Mouse (Mus musculus) intestine, postnatal 0 days (tissue): Measurements from ENCODE around the gene Prmt1. TPM values are rescaled to one million over a fixed set of nuclear protein-coding genes. Genes with fewer than 3 reads are reported as not detected.
A peak's percentile ranks its signal among the peaks of the same experiment; 100 is the strongest.

Experiments
- ATAC-seq: fragments of 200-750 bp; cut with Nextera tagmentation; 2 replicates; pipeline ENCODE4 v1.8.0; 2017; ENCODE audit warnings: mild to moderate bottlenecking, moderate TSS enrichment, moderate library complexity
- H3K27ac ChIP-seq: fragments of 300-500 bp; sonication (generic); 2 replicates; pipeline ENCODE4 v1.5.1; 2014; ENCODE audit warnings: mild to moderate bottlenecking, low read depth, low read length, moderate library complexity
- H3K27me3 ChIP-seq: fragments of 300-500 bp; sonication (generic); replicated peaks from 2 replicates; pipeline ENCODE4 v1.6.1; 2014; ENCODE audit warnings: low read length, mixed read lengths; ENCODE audit not compliant: control insufficient read depth, insufficient read depth
- H3K36me3 ChIP-seq: fragments of 300-500 bp; sonication (generic); 2 replicates; pipeline ENCODE4 v1.6.1; 2014; ENCODE audit warnings: mild to moderate bottlenecking, moderate library complexity; ENCODE audit not compliant: control insufficient read depth, insufficient read depth
- H3K4me1 ChIP-seq: fragments of 300-500 bp; sonication (generic); replicated peaks from 2 replicates; pipeline ENCODE4 v1.6.1; 2014; ENCODE audit warnings: antibody characterized with exemption, low read length, mixed read lengths; ENCODE audit not compliant: control insufficient read depth, insufficient read depth
- H3K4me2 ChIP-seq: fragments of 300-500 bp; sonication (generic); replicated peaks from 2 replicates; pipeline ENCODE4 v1.6.1; 2014; ENCODE audit warnings: low read depth, mild to moderate bottlenecking, moderate library complexity
- H3K4me3 ChIP-seq: fragments of 300-500 bp; sonication (generic); 2 replicates; pipeline ENCODE4 v1.5.1; 2014; ENCODE audit warnings: low read depth, low read length
- H3K9ac ChIP-seq: fragments of 300-500 bp; sonication (generic); 2 replicates; pipeline ENCODE4 v1.6.1; 2014; ENCODE audit warnings: mild to moderate bottlenecking, low read depth, low read length
- H3K9me3 ChIP-seq: fragments of 300-500 bp; sonication (generic); 2 replicates; pipeline ENCODE4 v1.6.1; 2016; ENCODE audit warnings: mixed run types; ENCODE audit not compliant: control insufficient read depth
- CTCF ChIP-seq: sonication (generic); IDR thresholded peaks from 2 replicates; pipeline ENCODE4 v1.5.1; 2016; ENCODE audit warnings: low read depth, mild to moderate bottlenecking, control low read depth, antibody characterized with exemption, moderate library complexity
- WGBS: fragments of 180-500 bp; shearing (Covaris S2); extraction: QIAGEN DNeasy Blood & Tissue Kit; methylation state at CpG from one replicate; pipeline ENCODE4 v1.1.7; 2014; 5-methylcytosine and 5-hydroxymethylcytosine counted together
- polyA plus RNA-seq: library from polyadenylated mRNA; unstranded; fragments of >200 nt; fragmentation: Nextera tagmentation; extraction: Ambion mirVana; gene quantifications from 2 replicates; pipeline ENCODE4 v1.2.1, GENCODE M21; 2015

The Prmt1 gene
- polyA plus RNA-seq, 1 experiment from 2014 or later = 130 TPM

DNA sequence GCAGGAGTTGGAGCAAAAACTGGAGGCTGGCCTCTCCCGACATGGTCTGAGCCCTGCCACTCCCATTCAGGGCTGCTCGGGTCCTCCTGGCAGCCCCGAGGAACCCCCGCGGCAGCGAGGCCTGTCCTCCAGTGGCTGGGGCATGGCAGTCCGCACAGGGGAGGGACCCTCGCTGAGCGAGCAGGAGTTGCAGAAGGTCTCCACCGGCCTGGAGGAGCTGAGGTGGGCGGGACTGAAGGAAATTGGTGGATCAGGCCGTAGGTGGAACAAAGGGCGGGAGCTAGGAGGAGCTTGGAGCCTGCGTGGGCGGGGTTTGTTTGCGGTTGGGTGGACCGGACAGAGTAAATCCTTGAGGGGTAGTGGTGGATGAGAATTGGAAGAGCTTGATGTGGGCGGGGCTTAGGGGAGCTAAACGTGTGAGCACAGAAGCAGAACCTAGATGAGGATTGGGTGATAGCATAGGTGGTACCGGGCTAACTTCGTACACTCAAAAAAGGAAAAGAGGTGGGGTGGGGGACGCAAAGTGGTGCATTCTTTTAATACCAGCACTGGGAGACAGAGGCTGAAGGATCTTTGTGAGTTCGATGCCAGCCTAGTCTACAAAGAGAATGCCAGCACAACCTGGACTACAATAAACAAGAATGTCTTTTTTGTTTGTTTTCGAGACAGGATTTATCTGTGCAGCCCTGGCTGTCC is 33.6 kb downstream of the Prmt1 start:
- Histone ChIP-seq H3K9ac (peak overlapping the region; percentile 34; the same call in 1 of the 2 replicates), H3K27me3 (peaks cover 14% of the 10 kb centered on the region), H3K9me3 (no peaks in the 10 kb centered on the region), H3K36me3 (no peaks in the 10 kb centered on the region), H3K4me1 (peaks cover 4% of the 10 kb centered on the region; the same call in 1 of the 2 replicates), H3K4me3 (peak overlapping the region; percentile 64), H3K27ac (peak overlapping the region; percentile 7; the same call in 1 of the 2 replicates), H3K4me2 (peak overlapping the region; percentile 99)
- no peak for TF ChIP-seq CTCF
- 4% methylated on average over 24 of the region's 24 CpGs for whole genome bisulfite sequencing
- ATAC-seq = peak; percentile 84

DNA sequence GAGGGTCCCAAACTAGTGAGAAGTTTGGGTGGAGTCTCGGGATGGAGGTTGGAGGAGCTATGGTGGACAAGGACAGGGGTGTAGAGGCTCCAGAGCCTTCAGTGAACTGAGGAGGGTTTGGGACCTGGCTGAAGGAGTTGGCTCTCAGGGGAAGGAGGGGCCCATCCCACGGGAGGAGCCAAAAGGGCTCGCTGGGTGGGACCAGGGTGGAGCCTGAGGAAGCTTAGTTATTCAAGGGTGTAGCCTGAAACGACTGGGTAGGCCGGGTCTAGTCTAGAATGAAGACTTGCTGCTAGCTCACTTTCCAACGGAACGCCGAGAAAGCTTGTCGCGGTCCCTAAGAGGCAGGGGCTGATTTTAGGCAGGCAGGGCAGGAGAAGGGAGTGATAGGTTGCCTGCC is 34.4 kb downstream of the Prmt1 start:
- WGBS = 0% methylated on average over 10 of the region's 10 CpGs
- 0 out of 2 replicates have a peak overlapping the region, but pooled peaks have one; percentile 7 for H3K27ac ChIP-seq

DNA sequence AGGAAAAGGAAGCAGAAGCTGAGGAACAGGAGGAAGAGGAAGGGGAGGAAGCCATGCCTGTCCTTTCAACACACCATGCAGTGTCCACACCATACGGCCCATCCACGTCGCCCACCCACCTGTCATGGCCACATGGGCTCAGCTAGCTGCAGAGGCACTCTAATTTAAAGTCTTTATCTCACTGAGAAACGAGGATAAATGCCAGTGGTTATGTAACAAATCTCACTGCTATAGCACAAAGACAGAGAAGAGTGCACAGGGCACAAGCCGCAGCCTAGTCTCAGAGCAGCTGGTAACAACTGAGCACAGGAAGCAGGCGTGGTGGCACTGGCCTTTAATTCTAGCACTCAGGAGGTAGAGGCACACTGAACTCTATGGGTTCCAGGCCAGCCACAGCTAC is 36.4 kb downstream of the Prmt1 start:
- H3K27ac ChIP-seq = no peak overlapping the region
- H3K4me1 ChIP-seq = peaks cover 4% of the 10 kb centered on the region; the same call in 1 of the 2 replicates
- TF ChIP-seq CTCF = no peak
- no peaks in the 10 kb centered on the region for H3K36me3 ChIP-seq
- ATAC-seq = no peak
- no peaks in the 10 kb centered on the region for H3K9me3 ChIP-seq
- H3K4me2 ChIP-seq = no peak overlapping the region
- 73% methylated on average over 6 of the region's 6 CpGs for WGBS
- H3K4me3 ChIP-seq = no peak overlapping the region
- H3K9ac ChIP-seq = no peak overlapping the region
- H3K27me3 ChIP-seq = peaks cover 14% of the 10 kb centered on the region

More for the DNA sequence above, 34.4 kb downstream of the Prmt1 start:
- Histone ChIP-seq H3K9me3 (no peaks in the 10 kb centered on the region), H3K4me3 (peak overlapping the region; percentile 64), H3K27me3 (peaks cover 14% of the 10 kb centered on the region), H3K9ac (0 out of 2 replicates have a peak overlapping the region, but pooled peaks have one; percentile 34), H3K36me3 (no peaks in the 10 kb centered on the region), H3K4me2 (peak overlapping the region; percentile 99), H3K4me1 (peaks cover 4% of the 10 kb centered on the region; the same call in 1 of the 2 replicates)
- peak; percentile 66 for ATAC-seq
- TF ChIP-seq CTCF = no peak

DNA sequence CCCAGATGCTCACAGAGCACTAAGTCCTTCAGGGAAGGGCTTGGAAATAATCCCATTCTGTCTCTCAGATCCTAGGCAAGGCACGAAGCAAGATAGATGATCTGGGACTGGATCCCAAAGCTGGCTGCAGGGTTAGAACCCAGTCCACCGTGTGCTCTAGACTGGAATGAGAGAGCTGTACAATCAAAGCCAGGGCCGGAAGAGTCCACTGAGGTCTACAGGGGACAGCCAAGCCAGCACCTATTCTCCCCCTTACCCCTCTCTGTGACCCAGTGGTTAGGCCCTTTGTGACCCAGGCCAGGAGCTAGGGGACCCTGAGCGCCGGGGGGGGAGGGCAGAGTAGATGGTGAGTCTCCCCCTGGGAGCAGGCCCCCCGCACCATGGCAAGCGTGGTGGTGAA is 43.5 kb downstream of the Prmt1 start, which contains the start of gene Tsks:
Gene Tsks, plus strand, starts transcription at position 301 of the 400 bp plus-strand sequence.
- no peaks in the 10 kb centered on the region; the same call in 1 of the 2 replicates for H3K27me3 ChIP-seq
- no peaks in the 10 kb centered on the region for H3K36me3 ChIP-seq
- WGBS = 74% methylated on average over 7 of the region's 7 CpGs
- H3K9me3 ChIP-seq = no peaks in the 10 kb centered on the region
- H3K27ac ChIP-seq = no peak within 1 kb of the TSS
- no peaks in the 10 kb centered on the region for H3K4me1 ChIP-seq
- H3K4me2 ChIP-seq = no peak within 1 kb of the TSS
- H3K4me3 ChIP-seq = no peak within 1 kb of the TSS
- no peak for ATAC-seq
- no peak for TF ChIP-seq CTCF
- H3K9ac ChIP-seq = no peak within 1 kb of the TSS

DNA sequence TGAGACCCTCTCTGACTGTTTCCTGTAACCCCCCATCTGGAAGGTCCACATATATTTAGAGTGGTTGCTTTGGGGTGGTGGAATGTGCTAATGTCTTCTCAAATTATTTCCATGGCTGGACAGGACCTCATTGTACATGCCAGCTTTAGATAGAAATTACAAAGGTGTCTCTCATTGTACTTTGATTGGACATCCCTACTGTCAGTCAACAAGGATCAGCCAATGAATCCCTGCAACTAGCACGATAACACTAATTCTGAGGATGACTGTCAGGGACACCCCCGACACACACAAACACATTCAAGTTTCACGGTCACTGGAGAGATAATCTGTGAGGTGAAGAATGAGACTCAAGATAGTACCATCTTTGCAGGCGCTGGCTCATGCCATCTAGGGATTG is 47.7 kb downstream of the Prmt1 start:
- Histone ChIP-seq H3K9me3 (peaks cover 5% of the 10 kb centered on the region; the same call in 1 of the 2 replicates), H3K36me3 (no peaks in the 10 kb centered on the region), H3K4me2 (no peak overlapping the region), H3K27me3 (no peaks in the 10 kb centered on the region; the same call in 1 of the 2 replicates), H3K27ac (no peak overlapping the region), H3K4me3 (no peak overlapping the region), H3K9ac (no peak overlapping the region), H3K4me1 (no peaks in the 10 kb centered on the region)
- no peak for ATAC-seq
- TF ChIP-seq CTCF = no peak
- WGBS = 89% methylated on average over 4 of the region's 4 CpGs

DNA sequence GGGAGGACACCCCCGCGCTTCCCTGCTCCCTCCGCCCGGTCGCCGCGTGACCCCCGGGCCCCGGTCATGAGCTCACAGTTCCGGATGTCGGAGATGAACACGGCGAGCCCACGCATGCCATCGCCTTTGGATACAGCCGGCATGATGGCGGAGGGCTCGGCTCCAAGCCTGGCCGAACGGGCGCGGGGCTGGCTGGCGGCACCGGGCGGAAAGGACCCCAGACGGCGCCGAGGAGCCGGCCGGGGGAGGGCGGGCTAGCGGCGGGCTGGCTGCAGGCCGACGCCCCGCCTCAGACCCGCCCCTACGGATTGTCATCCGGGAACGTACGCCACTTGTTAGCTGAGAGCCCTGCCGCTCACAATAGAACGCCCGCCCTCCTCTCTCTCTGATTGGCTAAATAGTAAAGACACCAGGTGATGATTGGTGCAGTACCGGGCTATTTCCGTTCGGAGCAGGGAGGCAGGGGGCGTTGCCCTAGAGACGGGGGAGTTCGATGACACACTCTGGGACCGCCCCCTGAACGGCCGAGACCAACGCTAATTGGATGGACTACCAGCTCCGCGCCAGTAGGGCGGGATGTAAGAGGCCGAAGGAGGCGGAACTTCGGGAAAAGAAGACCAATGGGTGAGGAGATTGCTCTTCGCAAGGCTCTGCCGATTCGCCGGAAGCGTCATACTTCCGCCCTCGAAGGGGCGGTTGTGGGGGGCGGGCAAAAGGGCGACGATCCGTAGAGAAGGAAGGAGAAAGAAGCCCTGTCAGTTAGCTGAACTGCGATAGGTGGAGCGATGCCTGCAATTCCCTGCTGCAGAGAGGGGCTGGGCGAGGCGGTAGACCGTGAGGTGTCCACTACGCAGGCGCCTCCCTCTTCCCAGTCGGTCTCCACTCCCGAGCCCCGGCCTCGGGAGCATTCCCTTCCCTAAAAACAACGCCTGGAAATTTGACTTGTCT is 56.9 kb downstream of the Prmt1 start, which contains the start of gene Ap2a1:
Gene Ap2a1, minus strand, starts transcription at position 293 of the 948 bp plus-strand sequence.
- H3K4me1 ChIP-seq = peaks cover 10% of the 10 kb centered on the region; the same call in 1 of the 2 replicates

More for the DNA sequence above, 56.9 kb downstream of the Prmt1 start, which contains the start of gene Ap2a1:
- no peaks in the 10 kb centered on the region for H3K9me3 ChIP-seq
- H3K4me2 ChIP-seq = peak within 1 kb of the TSS; percentile 73
- H3K27me3 ChIP-seq = no peaks in the 10 kb centered on the region
- H3K9ac ChIP-seq = peak within 1 kb of the TSS; percentile 88
- H3K27ac ChIP-seq = peak within 1 kb of the TSS; percentile 89
- under 1% methylated on average over 84 of the region's 84 CpGs for WGBS
- H3K4me3 ChIP-seq = peak within 1 kb of the TSS; percentile 99
- H3K36me3 ChIP-seq = peaks cover 11% of the 10 kb centered on the region; the same call in 1 of the 2 replicates
- peak; percentile 33 for TF ChIP-seq CTCF
- ATAC-seq = peak; percentile 99
